Mouse (Mus musculus): ENCODE data around the gene Mtx1. TPM values are rescaled to one million over a fixed set of nuclear protein-coding genes. Genes with fewer than 3 reads are reported as not detected.
A peak's percentile ranks its signal among the peaks of the same experiment; 100 is the strongest.
"Not testable (repeated sequence)": the region's sequence is repeated elsewhere in the genome, so short reads cannot be mapped to it uniquely, and the experiment has no call there.

Mtx1 gene
- polyA plus RNA-seq, 1 experiment from 2014 or later, result 159 TPM

DNA sequence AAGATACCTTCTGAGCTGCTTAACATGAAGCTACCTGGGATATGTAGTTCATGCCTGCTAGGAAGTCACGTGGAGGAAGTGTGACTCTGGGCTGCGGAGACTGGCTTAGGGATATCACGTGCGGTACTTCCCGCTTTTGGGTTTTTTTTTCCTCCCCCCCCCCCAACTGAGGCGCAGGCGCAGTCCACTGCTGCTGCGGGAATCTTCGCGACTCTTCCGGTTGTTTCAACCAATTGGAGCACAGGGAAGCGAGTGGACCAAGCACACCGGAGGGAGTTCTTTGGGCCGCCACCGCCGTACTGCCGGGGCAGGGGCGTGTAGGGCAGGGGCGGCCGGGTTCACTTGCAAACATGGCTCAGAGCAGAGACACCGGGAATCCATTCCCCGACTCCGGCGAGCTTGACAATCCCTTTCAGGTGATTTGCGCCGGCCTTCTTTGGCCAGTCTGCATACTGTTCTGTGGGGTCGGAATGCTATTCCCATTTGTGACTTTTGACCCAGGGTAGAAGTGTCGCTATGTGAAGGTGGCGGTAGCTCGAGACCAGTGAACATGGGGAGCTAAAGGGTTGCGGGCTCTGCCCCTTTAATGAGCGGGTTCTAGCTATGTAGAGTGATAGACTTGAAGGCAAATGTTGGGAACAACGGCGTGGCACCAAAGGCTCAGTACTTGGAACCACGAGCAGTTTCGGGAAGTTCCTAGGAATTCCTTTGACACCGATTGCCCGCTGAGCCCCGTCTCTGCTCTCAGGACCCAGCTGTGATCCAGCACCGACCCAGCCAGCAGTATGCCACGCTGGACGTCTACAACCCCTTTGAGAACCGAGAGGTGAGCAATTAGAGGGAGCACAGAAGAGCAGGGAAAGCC lies 49.4 kb downstream of the Mtx1 start, which contains the start of gene Scamp3:
Gene Scamp3 (plus strand): TSS at position 232 of the 865 bp plus-strand sequence.
- no peaks in the 10 kb centered on the region for H3K9me3 ChIP-seq (replicated peaks)
- peak within 1 kb of the TSS; percentile 76 for H3K4me3 ChIP-seq (replicated peaks)
- peak; percentile 95 for ATAC-seq (ENCODE audit: low FRiP score)

DNA sequence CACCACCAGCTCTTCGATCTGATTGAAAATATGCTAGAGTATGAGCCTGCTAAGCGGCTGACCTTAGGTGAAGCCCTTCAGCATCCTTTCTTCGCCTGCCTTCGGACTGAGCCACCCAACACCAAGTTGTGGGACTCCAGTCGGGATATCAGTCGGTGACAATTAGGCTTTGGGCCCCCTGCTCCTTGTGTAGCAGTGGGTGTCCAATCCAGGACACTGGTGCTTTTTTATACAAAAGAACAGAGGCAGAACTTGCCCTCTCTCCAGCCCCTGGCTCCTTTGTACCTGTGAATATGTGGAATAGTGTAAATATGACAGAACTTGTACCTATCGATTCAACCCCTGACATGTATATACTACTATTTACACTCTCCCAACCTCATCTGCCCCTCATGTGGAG lies 50.5 kb downstream of the Mtx1 start:
- ATAC-seq (ENCODE audit: low FRiP score), result no peak
- WGBS, result 80% methylated on average over 7 of the region's 7 CpGs
- H3K4me2 ChIP-seq, result no peak overlapping the region

More for the DNA sequence above, 49.4 kb downstream of the Mtx1 start, which contains the start of gene Scamp3:
- H3K9ac ChIP-seq (replicated peaks), result peak within 1 kb of the TSS; percentile 77
- H3K27ac ChIP-seq (replicated peaks), result peak within 1 kb of the TSS; percentile 87
- under 1% methylated on average over 43 of the region's 43 CpGs for WGBS
- H3K4me1 ChIP-seq, result peaks cover 21% of the 10 kb centered on the region
- peaks cover 76% of the 10 kb centered on the region for H3K36me3 ChIP-seq
- H3K27me3 ChIP-seq (replicated peaks), result no peaks in the 10 kb centered on the region
- H3K4me2 ChIP-seq, result peak within 1 kb of the TSS; percentile 90

DNA sequence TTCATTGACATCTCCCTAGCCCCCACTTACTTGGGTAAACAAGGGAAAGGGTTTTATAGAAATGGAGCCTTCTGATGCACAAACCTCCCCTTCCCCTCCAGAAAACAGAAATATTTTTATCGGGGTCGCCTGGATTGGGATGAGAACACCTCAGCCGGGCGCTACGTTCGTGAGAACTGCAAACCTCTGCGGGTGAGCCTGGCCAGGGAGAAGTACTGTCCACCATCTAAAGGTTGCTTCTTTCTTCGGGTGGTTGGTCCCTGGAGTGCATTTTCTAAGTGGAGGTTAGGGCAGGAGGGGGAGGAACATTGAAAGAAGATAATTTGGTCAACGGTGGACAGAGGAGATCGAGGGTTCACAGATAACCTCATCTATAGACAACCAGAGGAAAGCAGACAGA lies 51.3 kb downstream of the Mtx1 start:
- no peak overlapping the region for H3K27ac ChIP-seq (replicated peaks)
- no peak overlapping the region for H3K9ac ChIP-seq (replicated peaks)
- no peak for ATAC-seq (ENCODE audit: low FRiP score)
- peaks cover 20% of the 10 kb centered on the region for H3K4me1 ChIP-seq
- H3K9me3 ChIP-seq (replicated peaks), result no peaks in the 10 kb centered on the region
- no peaks in the 10 kb centered on the region for H3K27me3 ChIP-seq (replicated peaks)
- H3K36me3 ChIP-seq, result peaks cover 76% of the 10 kb centered on the region
- H3K4me3 ChIP-seq (replicated peaks), result no peak overlapping the region
- WGBS, result 93% methylated on average over 10 of the region's 10 CpGs
- H3K4me2 ChIP-seq, result no peak overlapping the region

More for the DNA sequence above, 50.5 kb downstream of the Mtx1 start:
- Histone ChIP-seq H3K36me3 (peaks cover 77% of the 10 kb centered on the region), H3K9me3 (replicated peaks) (no peaks in the 10 kb centered on the region), H3K27ac (replicated peaks) (no peak overlapping the region), H3K4me1 (peaks cover 20% of the 10 kb centered on the region), H3K4me3 (replicated peaks) (no peak overlapping the region), H3K27me3 (replicated peaks) (no peaks in the 10 kb centered on the region), H3K9ac (replicated peaks) (no peak overlapping the region)

DNA sequence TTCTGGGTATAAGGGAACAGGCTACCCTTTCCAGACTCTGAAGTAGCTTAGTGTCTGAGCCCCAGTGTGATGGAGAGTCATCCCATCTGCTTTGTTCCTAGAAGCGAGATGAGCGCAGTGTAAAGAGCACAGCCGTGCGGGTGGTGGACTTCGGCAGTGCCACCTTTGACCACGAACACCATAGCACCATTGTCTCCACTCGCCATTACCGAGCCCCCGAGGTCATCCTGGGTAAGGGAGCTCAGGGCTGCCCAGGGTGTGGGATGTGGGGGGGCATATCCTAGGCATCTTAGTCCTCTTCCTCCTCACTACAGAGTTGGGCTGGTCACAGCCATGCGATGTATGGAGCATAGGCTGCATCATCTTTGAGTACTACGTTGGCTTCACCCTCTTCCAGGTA lies 52.0 kb downstream of the Mtx1 start:
- Histone ChIP-seq H3K27ac (replicated peaks) (no peak overlapping the region), H3K27me3 (replicated peaks) (no peaks in the 10 kb centered on the region), H3K36me3 (peaks cover 76% of the 10 kb centered on the region), H3K4me3 (replicated peaks) (no peak overlapping the region), H3K9ac (replicated peaks) (no peak overlapping the region), H3K4me2 (no peak overlapping the region), H3K9me3 (replicated peaks) (no peaks in the 10 kb centered on the region), H3K4me1 (peaks cover 20% of the 10 kb centered on the region)
- 91% methylated on average over 11 of the region's 11 CpGs for WGBS
- ATAC-seq (ENCODE audit: low FRiP score), result no peak

DNA sequence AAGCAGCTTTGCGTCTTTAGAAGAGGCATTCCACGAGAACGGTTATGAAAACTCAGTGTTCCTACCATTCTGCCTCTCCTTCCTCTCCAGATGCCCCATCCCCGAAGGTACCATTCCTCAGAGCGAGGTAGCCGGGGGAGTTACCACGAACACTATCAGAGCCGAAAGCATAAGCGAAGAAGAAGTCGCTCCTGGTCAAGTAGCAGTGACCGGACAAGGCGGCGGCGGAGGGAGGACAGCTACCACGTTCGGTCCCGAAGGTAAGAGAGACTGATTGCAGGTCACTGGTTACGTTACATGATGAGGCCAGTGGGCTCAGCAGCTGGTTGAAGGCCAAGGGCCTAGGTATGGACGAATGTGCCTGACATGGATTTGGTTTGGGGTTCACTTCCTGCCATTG lies 59.9 kb downstream of the Mtx1 start:
- Histone ChIP-seq H3K4me3 (replicated peaks) (no peak overlapping the region), H3K9ac (replicated peaks) (no peak overlapping the region), H3K4me2 (no peak overlapping the region), H3K27me3 (replicated peaks) (no peaks in the 10 kb centered on the region), H3K4me1 (peaks cover 26% of the 10 kb centered on the region), H3K36me3 (peaks cover 48% of the 10 kb centered on the region), H3K27ac (replicated peaks) (no peak overlapping the region), H3K9me3 (replicated peaks) (no peaks in the 10 kb centered on the region)
- ATAC-seq (ENCODE audit: low FRiP score), result no peak
- 94% methylated on average over 19 of the region's 19 CpGs for WGBS

DNA sequence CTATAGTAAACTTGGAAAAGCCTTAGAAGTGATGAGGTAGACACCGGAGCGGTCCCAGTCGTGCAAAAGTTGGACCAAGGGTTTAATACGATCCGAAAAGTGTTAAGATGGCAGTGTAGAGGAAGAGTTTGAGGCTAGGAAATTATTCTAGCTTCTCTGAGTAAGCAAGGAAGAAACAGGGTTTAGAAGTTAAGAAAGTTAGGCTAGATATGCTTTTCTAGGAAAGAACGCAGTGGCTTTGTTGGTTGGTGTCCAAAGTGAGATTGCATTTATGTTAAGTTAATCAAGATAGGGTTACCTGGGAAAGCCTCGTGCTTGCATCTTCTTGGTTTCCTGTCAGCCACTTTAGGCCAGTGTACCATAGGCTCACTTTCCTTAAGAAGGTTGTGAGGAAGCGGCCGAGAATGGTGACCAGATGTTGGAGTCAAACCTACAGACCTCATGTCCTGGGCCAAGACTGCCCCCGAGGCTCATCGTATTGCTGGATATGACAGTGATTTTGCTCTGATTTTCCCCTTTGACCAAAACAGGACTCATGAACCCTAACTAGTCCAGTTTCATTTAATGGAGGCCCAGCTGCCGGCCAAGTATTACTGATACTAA lies 61.5 kb downstream of the Mtx1 start:
- H3K36me3 ChIP-seq, result peaks cover 34% of the 10 kb centered on the region
- 26% methylated on average over 12 of the region's 12 CpGs for WGBS
- ATAC-seq (ENCODE audit: low FRiP score), result no peak
- H3K4me1 ChIP-seq, result peaks cover 28% of the 10 kb centered on the region
- H3K27me3 ChIP-seq (replicated peaks), result no peaks in the 10 kb centered on the region
- peak overlapping the region; percentile 94 for H3K4me3 ChIP-seq (replicated peaks)
- H3K27ac ChIP-seq (replicated peaks), result peak overlapping the region; percentile 97
- peak overlapping the region; percentile 73 for H3K4me2 ChIP-seq
- H3K9ac ChIP-seq (replicated peaks), result peak overlapping the region; percentile 95
- no peaks in the 10 kb centered on the region for H3K9me3 ChIP-seq (replicated peaks)

DNA sequence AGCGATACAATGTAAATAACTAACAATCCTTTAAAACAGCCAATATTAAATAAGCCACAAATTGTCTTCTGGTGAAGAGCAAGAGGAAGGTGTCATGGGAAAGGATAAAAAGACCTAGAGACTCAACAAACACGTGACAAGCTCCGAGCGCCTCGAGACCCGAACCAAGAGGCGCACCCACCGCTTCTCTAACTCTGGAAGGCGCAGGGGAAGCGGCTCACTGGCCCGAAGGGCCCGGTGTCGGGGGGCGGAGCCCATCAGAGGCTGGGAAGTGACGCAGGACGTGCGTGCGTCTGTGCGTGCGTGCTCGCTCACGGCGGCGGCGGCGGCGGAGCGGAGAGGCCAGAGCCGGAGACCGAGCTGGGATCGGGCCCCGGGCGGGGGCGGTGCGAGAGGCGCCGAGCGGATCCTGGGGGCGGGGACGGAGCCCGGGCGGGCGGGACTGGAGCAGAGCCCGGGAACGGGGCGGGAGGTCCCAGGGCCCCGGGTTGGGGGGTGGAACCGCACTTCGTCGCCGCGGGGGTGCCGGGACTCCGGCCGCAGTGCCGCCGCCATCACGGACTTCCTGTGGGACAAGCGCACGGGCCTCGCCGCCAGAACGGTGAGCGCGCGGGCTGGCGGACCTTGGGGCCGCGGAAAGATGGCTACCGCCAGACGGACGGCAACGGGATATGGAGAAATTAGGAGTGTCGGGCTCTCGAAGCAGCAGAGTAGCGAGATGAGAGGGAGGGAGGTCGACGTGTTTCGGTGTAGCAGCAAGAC lies 62.2 kb downstream of the Mtx1 start, which contains the start of gene Clk2:
Gene Clk2 (plus strand): TSS at position 290 of the 762 bp plus-strand sequence.
- no peaks in the 10 kb centered on the region for H3K27me3 ChIP-seq (replicated peaks)
- under 1% methylated on average over 76 of the region's 79 CpGs for WGBS
- H3K4me1 ChIP-seq, result peaks cover 32% of the 10 kb centered on the region
- H3K4me3 ChIP-seq (replicated peaks), result peak within 1 kb of the TSS; percentile 94
- H3K27ac ChIP-seq (replicated peaks), result peak within 1 kb of the TSS; percentile 97
- peaks cover 27% of the 10 kb centered on the region for H3K36me3 ChIP-seq
- peak; percentile 94 for ATAC-seq (ENCODE audit: low FRiP score)
- H3K4me2 ChIP-seq, result peak within 1 kb of the TSS; percentile 73
- peak within 1 kb of the TSS; percentile 95 for H3K9ac ChIP-seq (replicated peaks)
- H3K9me3 ChIP-seq (replicated peaks), result no peaks in the 10 kb centered on the region

DNA sequence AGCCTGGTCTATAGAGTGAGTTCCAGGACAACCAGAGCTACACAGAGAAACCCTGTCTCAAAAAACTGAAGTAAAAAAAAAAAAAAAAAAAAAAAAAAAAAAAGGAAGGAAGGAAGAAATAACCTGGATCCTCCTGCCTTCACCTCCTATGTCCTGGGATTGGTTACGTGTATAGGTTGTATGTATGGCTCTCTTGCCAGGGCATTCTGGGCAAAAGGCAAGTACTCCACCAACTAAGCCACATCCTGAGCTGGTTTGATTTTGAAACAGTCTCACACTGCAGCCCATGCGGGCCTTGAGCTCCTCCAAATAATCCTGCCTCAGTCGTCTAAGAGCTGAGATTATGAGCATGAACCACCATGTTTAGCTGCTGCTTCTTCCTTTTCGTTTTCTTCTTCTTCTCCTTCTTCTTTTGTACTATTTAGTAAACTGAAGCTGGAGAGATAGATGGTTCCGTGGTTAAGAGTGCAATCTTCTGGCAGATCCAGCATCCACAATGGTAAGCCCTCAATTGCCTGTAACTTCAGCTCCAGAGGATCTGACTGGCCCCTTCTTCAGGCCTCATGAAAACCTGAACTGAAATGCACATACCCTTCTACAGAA lies 63.1 kb downstream of the Mtx1 start:
- Histone ChIP-seq H3K4me1 (peaks cover 41% of the 10 kb centered on the region), H3K4me3 (replicated peaks) (peak overlapping the region; percentile 94), H3K4me2 (peak overlapping the region; percentile 73), H3K9ac (replicated peaks) (peak overlapping the region; percentile 95), H3K36me3 (peaks cover 17% of the 10 kb centered on the region), H3K27me3 (replicated peaks) (no peaks in the 10 kb centered on the region), H3K27ac (replicated peaks) (peak overlapping the region; percentile 97), H3K9me3 (replicated peaks) (no peaks in the 10 kb centered on the region)
- ATAC-seq (ENCODE audit: low FRiP score), result no peak
- WGBS, result 83% methylated on average over 5 of the region's 5 CpGs

DNA sequence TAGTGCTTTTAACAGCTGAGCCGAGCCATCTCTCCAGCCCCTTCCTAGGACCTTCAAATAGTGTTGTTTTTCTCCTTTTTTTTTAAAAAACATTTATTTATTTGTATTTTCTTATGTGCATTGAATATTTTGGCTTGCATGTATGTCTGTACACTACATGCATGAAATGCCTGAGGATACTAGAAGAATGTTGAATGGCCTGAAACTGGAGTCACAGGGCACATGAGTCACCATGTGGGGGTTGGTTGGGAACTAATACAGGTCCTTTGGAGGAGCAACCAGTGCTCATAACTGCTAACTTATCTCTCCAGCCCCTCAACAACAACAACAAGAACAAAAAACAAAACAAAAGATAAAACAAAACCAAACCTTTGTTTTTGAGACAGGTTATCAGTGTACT lies 63.8 kb downstream of the Mtx1 start:
- Histone ChIP-seq H3K27ac (replicated peaks) (no peak overlapping the region), H3K4me1 (peaks cover 47% of the 10 kb centered on the region), H3K27me3 (replicated peaks) (no peaks in the 10 kb centered on the region), H3K9ac (replicated peaks) (no peak overlapping the region), H3K36me3 (peaks cover 11% of the 10 kb centered on the region), H3K4me2 (no peak overlapping the region), H3K4me3 (replicated peaks) (no peak overlapping the region), H3K9me3 (replicated peaks) (no peaks in the 10 kb centered on the region)
- 85% methylated on average over 1 of the region's 1 CpGs for WGBS
- ATAC-seq (ENCODE audit: low FRiP score), result no peak

DNA sequence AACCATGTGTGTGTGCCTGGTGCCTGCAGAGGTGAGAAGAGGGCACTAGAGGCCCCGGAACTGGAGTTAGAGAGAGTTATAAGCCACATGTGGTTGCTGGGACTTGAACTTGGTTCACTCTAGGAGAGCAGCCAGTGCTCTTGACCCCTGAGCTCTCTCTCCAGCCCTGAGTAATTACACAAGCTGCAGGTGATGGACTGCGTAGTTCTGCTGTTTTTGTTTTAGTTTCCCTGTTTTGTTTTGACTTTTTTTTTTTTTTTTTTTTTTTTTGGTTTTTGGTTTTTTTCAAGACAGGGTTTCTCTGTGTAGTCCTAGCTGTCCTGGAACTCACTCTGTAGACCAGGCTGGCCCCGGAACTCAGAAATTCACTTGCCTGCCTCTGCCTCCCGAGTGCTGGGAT lies 65.1 kb downstream of the Mtx1 start:
- Histone ChIP-seq H3K4me2 (no peak overlapping the region), H3K36me3 (peaks cover under 1% of the 10 kb centered on the region; the same call in 1 of the 2 replicates), H3K9me3 (replicated peaks) (no peaks in the 10 kb centered on the region), H3K9ac (replicated peaks) (no peak overlapping the region), H3K27me3 (replicated peaks) (no peaks in the 10 kb centered on the region), H3K4me3 (replicated peaks) (no peak overlapping the region), H3K4me1 (peaks cover 56% of the 10 kb centered on the region), H3K27ac (replicated peaks) (no peak overlapping the region)
- ATAC-seq (ENCODE audit: low FRiP score), result no peak
- WGBS, result 80% methylated on average over 4 of the region's 4 CpGs

DNA sequence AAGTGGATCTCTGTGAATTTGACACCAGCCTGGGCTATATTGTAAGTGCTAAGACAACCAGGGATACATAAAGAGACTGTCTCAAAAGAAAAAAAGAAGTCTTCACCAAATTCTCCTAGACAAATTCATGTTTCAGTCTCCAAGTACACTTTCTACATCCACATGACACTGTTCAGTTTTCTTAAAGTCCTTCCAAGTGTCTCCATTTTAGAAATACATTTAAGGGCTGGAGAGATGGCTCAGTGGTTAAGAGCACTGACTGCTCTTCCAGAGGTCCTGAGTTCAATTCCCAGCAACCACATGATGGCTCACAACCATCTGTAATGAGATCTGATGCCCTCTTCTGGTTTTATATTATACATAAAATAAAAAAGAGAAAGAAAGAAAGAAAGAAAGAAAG lies 65.7 kb downstream of the Mtx1 start:
- H3K36me3 ChIP-seq; ATAC-seq (ENCODE audit: low FRiP score); H3K9ac ChIP-seq (replicated peaks); H3K27me3 ChIP-seq (replicated peaks); H3K27ac ChIP-seq (replicated peaks); H3K4me3 ChIP-seq (replicated peaks); H3K4me2 ChIP-seq; H3K9me3 ChIP-seq (replicated peaks): not testable (repeated sequence)
- H3K4me1 ChIP-seq, result peaks cover 50% of the 10 kb centered on the region

Data from neural tube, embryonic 15.5 days (tissue).